Mouse (Mus musculus) heart, adult 2 months (tissue): Measurements from ENCODE around the gene Cbx2.

Experiments
- CTCF ChIP-seq: fragments of 200-600 bp; IDR thresholded peaks from 2 replicates; pipeline ENCODE4 v1.8.1; 2022; ENCODE audit warnings: antibody characterized with exemption, mild to moderate bottlenecking, moderate library complexity
- EP300 ChIP-seq: fragments of 200-500 bp; IDR thresholded peaks from 2 replicates; pipeline ENCODE4 v1.6.1; 2011; ENCODE audit warnings: low read depth, low read length, control low read depth; ENCODE audit not compliant: insufficient read depth

DNA sequence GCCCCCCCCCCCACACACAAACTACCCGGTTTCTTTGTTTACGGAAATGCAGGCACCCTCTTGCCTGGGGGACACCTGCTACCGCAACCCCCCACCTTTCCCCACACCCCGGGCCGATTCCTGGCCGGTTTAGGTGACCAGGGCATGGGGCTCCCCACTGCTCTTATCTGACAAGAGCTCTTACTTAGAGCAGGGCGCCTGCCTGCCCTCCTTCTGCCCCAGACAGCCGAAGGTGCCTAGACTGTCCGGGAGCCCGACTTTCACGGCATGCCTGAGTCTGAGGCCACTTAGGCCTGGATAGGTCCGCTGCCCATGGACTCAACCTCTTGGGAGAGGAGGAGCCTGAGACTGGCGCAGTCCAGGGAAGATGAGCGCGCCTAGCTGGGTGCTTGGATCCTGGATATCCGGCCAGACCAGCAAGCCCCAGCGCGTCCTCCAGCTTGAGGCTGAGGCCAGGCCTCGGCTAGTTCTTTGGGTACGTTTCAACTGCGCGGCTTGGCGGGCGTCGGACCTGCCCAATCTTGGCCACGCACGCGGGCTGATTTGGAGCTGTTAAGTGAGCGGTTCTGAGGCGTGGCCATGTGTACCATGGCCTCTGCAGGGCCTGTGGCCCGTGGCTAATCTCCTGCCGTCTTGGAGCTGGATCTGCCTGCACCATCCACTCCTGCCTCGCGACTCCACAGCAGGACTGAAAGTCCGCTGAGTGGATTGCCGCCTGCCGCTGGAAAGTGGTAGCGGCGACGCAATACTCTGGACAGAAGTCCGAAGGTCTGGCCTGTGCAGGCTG lies 22.0 kb downstream of the Cbx2 start:
- TF ChIP-seq CTCF, result peak; percentile 52
- no peak for TF ChIP-seq EP300
